Mouse (Mus musculus) cerebellum, adult 8-10 months (tissue): ENCODE data around the gene Vmn1r69.

Source experiments
- DNase-seq: peaks from one replicate; pipeline ENCODE4 v3.0.0; 2022

Gene Vmn1r69

GRCm38 (mm10) chr7:10613559-10613958, at the start of gene Vmn1r69:
TSS of gene Vmn1r69 (minus strand) at chr7:10613659.
- DNase-seq: no peak

- DNase-seq: no peak
Observed at GRCm38 (mm10) chr7:10631232-10631631, 17.8 kb upstream of the Vmn1r69 start, which contains the start of gene Vmn1r70. TSS of gene Vmn1r70 (plus strand) at chr7:10631532.

DNA sequence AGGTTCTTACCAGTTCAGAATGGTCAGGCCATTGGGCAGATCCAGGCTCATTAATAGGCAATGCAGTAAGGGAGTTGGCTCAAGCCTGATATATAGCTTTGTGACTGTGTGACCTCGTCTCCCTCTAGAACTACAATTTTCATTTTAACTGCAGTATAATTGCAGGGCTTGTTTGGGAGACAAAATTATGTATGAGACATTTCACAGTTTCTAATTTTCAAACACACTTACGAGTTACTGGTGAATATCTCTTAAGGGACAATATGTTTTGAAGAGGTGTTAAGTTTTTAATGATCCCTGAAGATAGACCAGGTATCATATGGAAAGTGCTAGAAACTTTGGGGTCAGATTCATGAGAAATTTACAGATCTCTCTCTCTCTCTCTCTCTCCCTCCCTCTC, 55.1 kb downstream of the Vmn1r69 start, which contains the start of gene Vmn1r68:
Gene Vmn1r68, minus strand, starts transcription at position 101 of the 400 bp plus-strand sequence.
- no peak for DNase-seq
